15 mouse cellular contexts compared by ENCODE assay signal in the genomic region with DNA sequence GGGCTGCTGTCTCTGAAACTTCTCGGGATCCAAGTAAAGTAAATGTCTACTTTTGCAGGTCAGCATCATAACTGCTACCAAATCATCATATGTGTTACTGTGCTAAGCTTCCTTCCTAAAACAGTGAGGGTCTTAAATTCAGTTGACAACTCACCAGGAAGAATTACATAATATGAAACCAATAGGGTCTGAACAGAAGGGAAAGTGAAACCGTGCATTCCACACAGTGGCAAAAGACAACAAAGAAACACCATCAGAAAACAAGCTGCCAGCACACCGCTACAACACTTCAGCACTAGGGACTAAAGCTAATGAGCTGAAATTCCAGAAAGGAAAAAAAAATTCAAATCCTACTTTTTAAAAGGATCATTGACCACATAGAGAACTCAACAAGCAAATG.
"Had no signal": no experiment of that assay in that cellular context is flagged by ENCODE, and none has a peak within 500 bp of the region (broad histone marks: within the 10 kb centered on the region; RNA-seq: fewer than 3 reads in every experiment).

No protein-coding gene starts in this region.

- H3K4me3 ChIP-seq: midbrain, embryonic 10.5 days; midbrain, embryonic 12.5 days; neural tube, embryonic 12.5 days; stomach, embryonic 15.5 days had no signal

- H3K9ac ChIP-seq: liver, embryonic 14.5 days; lung, embryonic 14.5 days; midbrain, embryonic 12.5 days; neural tube, embryonic 12.5 days; stomach, embryonic 15.5 days had no signal

- H3K27me3 ChIP-seq: midbrain, embryonic 12.5 days; neural tube, embryonic 12.5 days; stomach, embryonic 15.5 days had no signal

- H3K4me2 ChIP-seq: lung, embryonic 14.5 days; midbrain, embryonic 12.5 days; neural tube, embryonic 12.5 days; stomach, embryonic 15.5 days had no signal

- H3K27ac ChIP-seq: liver, embryonic 14.5 days; macrophage; midbrain, embryonic 10.5 days; midbrain, embryonic 12.5 days; neural tube, embryonic 12.5 days; stomach, embryonic 15.5 days; stomach, postnatal 0 days had no signal

- H3K4me1 ChIP-seq: midbrain, embryonic 10.5 days; midbrain, embryonic 12.5 days; neural tube, embryonic 12.5 days; stomach, embryonic 15.5 days had no signal

- DNase-seq: lung, adult 18-20 months; lung, embryonic 14.5 days; lung, postnatal 10 days; midbrain, embryonic 14.5 days; right cerebral cortex, postnatal 14 days; thymus, adult 2 months; thymus, postnatal 36 days had no signal

- H3K36me3 ChIP-seq: midbrain, embryonic 10.5 days; midbrain, embryonic 12.5 days; neural tube, embryonic 12.5 days; stomach, embryonic 15.5 days had no signal

- H3K9me3 ChIP-seq: midbrain, embryonic 10.5 days; midbrain, embryonic 12.5 days; neural tube, embryonic 12.5 days; stomach, embryonic 15.5 days had no signal

- ATAC-seq: midbrain, embryonic 16.5 days had no signal
